Mouse (Mus musculus): Measurements from ENCODE around the gene Gars. TPM values are rescaled to one million over a fixed set of nuclear protein-coding genes. Genes with fewer than 3 reads are reported as not detected.

The Gars gene
- 209 and 213 TPM in 2 replicates for polyA plus RNA-seq (2015; fragmentation: Nextera tagmentation; extraction: Ambion mirVana)

GRCm38 (mm10) chr6:55037799-55038670 lies at the start of gene Gars:
TSS of gene Gars (plus strand) at chr6:55038007.
- Histone ChIP-seq H3K27ac (ENCODE audit: low read depth, low read length) (peak within 1 kb of the TSS; percentile 89), H3K9ac (ENCODE audit: low read depth, low read length) (peak within 1 kb of the TSS; percentile 87), H3K4me1 (ENCODE audit: control insufficient read depth, insufficient read depth, low read depth, low read length) (peaks cover 17% of the 10 kb centered on the region), H3K9me3 (ENCODE audit: control insufficient read depth, low read length) (no peaks in the 10 kb centered on the region), H3K4me2 (ENCODE audit: low read length) (peak within 1 kb of the TSS; percentile 80), H3K36me3 (ENCODE audit: control insufficient read depth, insufficient read depth, low read length) (no peaks in the 10 kb centered on the region), H3K4me3 (ENCODE audit: low read length) (peak within 1 kb of the TSS; percentile 64), H3K27me3 (replicated peaks; ENCODE audit: control insufficient read depth, insufficient read depth, low read length) (no peaks in the 10 kb centered on the region)
- under 1% methylated on average over 69 of the region's 87 CpGs for WGBS
- peak; percentile 98 for ATAC-seq

DNA sequence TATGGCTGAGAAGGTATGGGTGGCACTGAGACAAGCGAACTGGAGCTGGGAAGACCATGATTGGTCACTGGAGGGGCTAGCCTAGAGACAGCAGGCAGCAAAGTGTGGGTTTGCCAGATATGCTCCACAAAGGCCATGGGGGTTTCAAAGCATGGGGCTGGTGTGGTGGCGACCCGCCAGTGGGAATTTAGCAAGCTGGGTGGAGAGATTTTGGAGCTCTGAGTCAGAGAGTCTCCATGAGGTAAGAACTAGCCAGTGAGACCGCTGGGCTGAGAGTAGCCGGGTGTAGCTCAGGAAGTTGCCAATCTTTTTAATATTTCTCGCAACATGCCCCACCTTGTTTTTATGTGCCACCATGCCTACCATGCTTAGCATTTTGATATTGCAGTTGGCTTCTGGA lies 49.7 kb upstream of the Gars start:
- Histone ChIP-seq H3K27me3 (replicated peaks; ENCODE audit: control insufficient read depth, insufficient read depth, low read length) (no peaks in the 10 kb centered on the region), H3K4me3 (ENCODE audit: low read length) (no peak overlapping the region), H3K9me3 (ENCODE audit: control insufficient read depth, low read length) (no peaks in the 10 kb centered on the region), H3K4me1 (ENCODE audit: control insufficient read depth, insufficient read depth, low read depth, low read length) (peaks cover 7% of the 10 kb centered on the region; the same call in 1 of the 2 replicates), H3K36me3 (ENCODE audit: control insufficient read depth, insufficient read depth, low read length) (no peaks in the 10 kb centered on the region), H3K9ac (ENCODE audit: low read depth, low read length) (no peak overlapping the region), H3K27ac (ENCODE audit: low read depth, low read length) (no peak overlapping the region), H3K4me2 (ENCODE audit: low read length) (no peak overlapping the region)
- WGBS: 92% methylated on average over 6 of the region's 6 CpGs
- no peak for ATAC-seq

- 90% methylated on average over 2 of the region's 2 CpGs for WGBS
- Histone ChIP-seq H3K4me2 (ENCODE audit: low read length) (no peak overlapping the region), H3K9me3 (ENCODE audit: control insufficient read depth, low read length) (no peaks in the 10 kb centered on the region), H3K27ac (ENCODE audit: low read depth, low read length) (no peak overlapping the region), H3K9ac (ENCODE audit: low read depth, low read length) (no peak overlapping the region), H3K27me3 (replicated peaks; ENCODE audit: control insufficient read depth, insufficient read depth, low read length) (no peaks in the 10 kb centered on the region), H3K36me3 (ENCODE audit: control insufficient read depth, insufficient read depth, low read length) (no peaks in the 10 kb centered on the region), H3K4me3 (ENCODE audit: low read length) (no peak overlapping the region), H3K4me1 (ENCODE audit: control insufficient read depth, insufficient read depth, low read depth, low read length) (peaks cover 7% of the 10 kb centered on the region; the same call in 1 of the 2 replicates)
- ATAC-seq: no peak
Observed at GRCm38 (mm10) chr6:54991189-54991588, 46.6 kb upstream of the Gars start.

- H3K9me3 ChIP-seq (ENCODE audit: control insufficient read depth, low read length): no peaks in the 10 kb centered on the region
- WGBS: 5% methylated on average over 7 of the region's 7 CpGs
- no peaks in the 10 kb centered on the region for H3K36me3 ChIP-seq (ENCODE audit: control insufficient read depth, insufficient read depth, low read length)
- ATAC-seq: no peak
- H3K27me3 ChIP-seq (replicated peaks; ENCODE audit: control insufficient read depth, insufficient read depth, low read length): no peaks in the 10 kb centered on the region
- H3K4me3 ChIP-seq (ENCODE audit: low read length): peak overlapping the region; percentile 73
- peaks cover 7% of the 10 kb centered on the region; the same call in 1 of the 2 replicates for H3K4me1 ChIP-seq (ENCODE audit: control insufficient read depth, insufficient read depth, low read depth, low read length)
- H3K9ac ChIP-seq (ENCODE audit: low read depth, low read length): peak overlapping the region; percentile 77
- H3K4me2 ChIP-seq (ENCODE audit: low read length): peak overlapping the region; percentile 91
- H3K27ac ChIP-seq (ENCODE audit: low read depth, low read length): peak overlapping the region; percentile 74
Observed at GRCm38 (mm10) chr6:54992141-54992540, 45.7 kb upstream of the Gars start.

GRCm38 (mm10) chr6:54992734-54993260 lies 45.0 kb upstream of the Gars start, which contains the start of gene Ggct:
TSS of gene Ggct (minus strand) at chr6:54992950.
- 1% methylated on average over 41 of the region's 41 CpGs for WGBS
- ATAC-seq: peak; percentile 100
- Histone ChIP-seq H3K4me3 (ENCODE audit: low read length) (peak within 1 kb of the TSS; percentile 73), H3K9me3 (ENCODE audit: control insufficient read depth, low read length) (no peaks in the 10 kb centered on the region), H3K4me1 (ENCODE audit: control insufficient read depth, insufficient read depth, low read depth, low read length) (peaks cover 7% of the 10 kb centered on the region; the same call in 1 of the 2 replicates), H3K9ac (ENCODE audit: low read depth, low read length) (peak within 1 kb of the TSS; percentile 77), H3K27me3 (replicated peaks; ENCODE audit: control insufficient read depth, insufficient read depth, low read length) (no peaks in the 10 kb centered on the region), H3K27ac (ENCODE audit: low read depth, low read length) (peak within 1 kb of the TSS; percentile 74), H3K36me3 (ENCODE audit: control insufficient read depth, insufficient read depth, low read length) (no peaks in the 10 kb centered on the region), H3K4me2 (ENCODE audit: low read length) (peak within 1 kb of the TSS; percentile 91)

DNA sequence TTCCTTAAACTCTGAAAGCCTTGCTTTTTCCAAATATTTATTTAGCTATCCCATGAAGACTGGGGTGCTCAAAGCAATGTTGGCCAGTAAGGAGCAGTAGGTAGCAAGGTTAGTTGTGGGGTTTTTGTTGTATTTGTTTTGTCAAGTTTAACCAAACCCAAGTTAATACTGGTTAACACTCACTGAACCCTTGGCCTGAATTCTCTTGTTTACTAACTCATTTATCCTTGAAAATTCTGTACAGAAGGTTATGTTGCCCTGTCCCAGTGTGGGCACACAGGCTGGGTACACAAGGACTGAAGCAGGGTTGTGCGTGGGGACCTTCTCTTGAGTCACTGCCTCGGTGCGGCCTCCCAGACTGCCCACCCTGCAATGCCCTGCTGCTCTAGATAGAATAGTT lies 41.4 kb upstream of the Gars start:
- Histone ChIP-seq H3K27ac (ENCODE audit: low read depth, low read length) (no peak overlapping the region), H3K9me3 (ENCODE audit: control insufficient read depth, low read length) (no peaks in the 10 kb centered on the region)
- 90% methylated on average over 3 of the region's 3 CpGs for WGBS

DNA sequence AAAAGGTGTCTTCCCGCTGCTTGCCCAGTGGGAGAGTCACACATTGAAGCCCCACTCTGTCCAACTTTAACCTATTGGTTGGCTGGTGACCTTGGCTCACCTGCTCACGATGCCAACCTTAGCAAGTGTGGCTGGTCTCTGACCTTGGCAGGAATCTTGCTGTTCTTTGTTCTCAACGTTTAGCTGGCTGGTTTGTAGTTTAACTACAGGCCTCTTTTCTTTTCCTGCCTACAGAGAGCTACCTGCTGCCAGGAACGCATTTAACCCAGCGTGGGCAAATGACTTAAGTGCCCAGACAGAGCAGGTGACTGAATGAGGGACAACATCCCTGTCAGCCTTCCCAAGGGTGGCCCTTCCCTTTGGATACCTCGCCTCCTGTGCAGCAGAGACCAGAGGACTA lies 40.1 kb upstream of the Gars start:
- no peak overlapping the region for H3K4me3 ChIP-seq (ENCODE audit: low read length)
- no peak for ATAC-seq
- WGBS: 85% methylated on average over 6 of the region's 6 CpGs

More for the DNA sequence above, 41.4 kb upstream of the Gars start:
- Histone ChIP-seq H3K4me3 (ENCODE audit: low read length) (no peak overlapping the region), H3K9ac (ENCODE audit: low read depth, low read length) (no peak overlapping the region), H3K4me2 (ENCODE audit: low read length) (no peak overlapping the region), H3K4me1 (ENCODE audit: control insufficient read depth, insufficient read depth, low read depth, low read length) (peaks cover 7% of the 10 kb centered on the region; the same call in 1 of the 2 replicates), H3K36me3 (ENCODE audit: control insufficient read depth, insufficient read depth, low read length) (no peaks in the 10 kb centered on the region), H3K27me3 (replicated peaks; ENCODE audit: control insufficient read depth, insufficient read depth, low read length) (no peaks in the 10 kb centered on the region)
- no peak for ATAC-seq

GRCm38 (mm10) chr6:55001320-55001719 lies 36.5 kb upstream of the Gars start:
- H3K27me3 ChIP-seq (replicated peaks; ENCODE audit: control insufficient read depth, insufficient read depth, low read length): no peaks in the 10 kb centered on the region

More for the DNA sequence above, 40.1 kb upstream of the Gars start:
- Histone ChIP-seq H3K9ac (ENCODE audit: low read depth, low read length) (no peak overlapping the region), H3K9me3 (ENCODE audit: control insufficient read depth, low read length) (no peaks in the 10 kb centered on the region), H3K36me3 (ENCODE audit: control insufficient read depth, insufficient read depth, low read length) (no peaks in the 10 kb centered on the region), H3K4me1 (ENCODE audit: control insufficient read depth, insufficient read depth, low read depth, low read length) (no peaks in the 10 kb centered on the region), H3K4me2 (ENCODE audit: low read length) (no peak overlapping the region), H3K27me3 (replicated peaks; ENCODE audit: control insufficient read depth, insufficient read depth, low read length) (no peaks in the 10 kb centered on the region), H3K27ac (ENCODE audit: low read depth, low read length) (no peak overlapping the region)

GRCm38 (mm10) chr6:55002438-55002837 lies 35.4 kb upstream of the Gars start:
- Histone ChIP-seq H3K4me2 (ENCODE audit: low read length) (no peak overlapping the region), H3K4me1 (ENCODE audit: control insufficient read depth, insufficient read depth, low read depth, low read length) (no peaks in the 10 kb centered on the region), H3K9me3 (ENCODE audit: control insufficient read depth, low read length) (no peaks in the 10 kb centered on the region), H3K9ac (ENCODE audit: low read depth, low read length) (no peak overlapping the region), H3K36me3 (ENCODE audit: control insufficient read depth, insufficient read depth, low read length) (no peaks in the 10 kb centered on the region), H3K27me3 (replicated peaks; ENCODE audit: control insufficient read depth, insufficient read depth, low read length) (no peaks in the 10 kb centered on the region), H3K27ac (ENCODE audit: low read depth, low read length) (no peak overlapping the region), H3K4me3 (ENCODE audit: low read length) (no peak overlapping the region)
- WGBS: 73% methylated on average over 4 of the region's 4 CpGs
- no peak for ATAC-seq

More at GRCm38 (mm10) chr6:55001320-55001719, 36.5 kb upstream of the Gars start:
- no peaks in the 10 kb centered on the region for H3K36me3 ChIP-seq (ENCODE audit: control insufficient read depth, insufficient read depth, low read length)
- no peak overlapping the region for H3K9ac ChIP-seq (ENCODE audit: low read depth, low read length)
- no peaks in the 10 kb centered on the region for H3K9me3 ChIP-seq (ENCODE audit: control insufficient read depth, low read length)
- no peak overlapping the region for H3K4me3 ChIP-seq (ENCODE audit: low read length)
- no peak overlapping the region for H3K27ac ChIP-seq (ENCODE audit: low read depth, low read length)
- ATAC-seq: no peak
- H3K4me1 ChIP-seq (ENCODE audit: control insufficient read depth, insufficient read depth, low read depth, low read length): no peaks in the 10 kb centered on the region
- H3K4me2 ChIP-seq (ENCODE audit: low read length): no peak overlapping the region
- 87% methylated on average over 4 of the region's 4 CpGs for WGBS
